ENCODE assay signal across 18 mouse cellular contexts in the genomic region with DNA sequence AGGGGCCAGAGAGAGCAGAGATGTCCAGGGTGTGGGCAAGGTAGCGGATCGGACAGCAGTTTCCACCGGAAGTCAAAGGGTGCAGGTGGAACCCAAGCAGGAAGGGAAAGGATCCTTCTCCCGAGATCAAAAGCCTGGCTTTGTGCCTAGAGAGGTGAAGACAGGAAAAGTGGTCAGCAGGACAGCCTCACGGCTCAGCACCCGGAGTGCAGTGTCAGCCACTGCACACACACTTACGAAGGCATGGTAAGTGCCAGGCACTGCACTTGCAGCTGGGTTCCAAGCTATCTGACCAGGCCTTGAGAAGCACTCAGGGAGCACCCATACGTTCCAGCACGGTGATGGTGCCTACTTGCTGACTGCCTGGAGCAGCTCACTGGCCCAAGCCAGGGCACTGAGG. TPM values are rescaled to one million over a fixed set of nuclear protein-coding genes. Genes with fewer than 3 reads are reported as not detected.
"Had no signal": no experiment of that assay in that cellular context is flagged by ENCODE, and none has a peak within 500 bp of the region (broad histone marks: within the 10 kb centered on the region; RNA-seq: fewer than 3 reads in every experiment).

No protein-coding gene starts in this region.

- H3K27ac ChIP-seq: kidney, embryonic 15.5 days; layer of hippocampus, adult 2 months; limb, embryonic 12.5 days; liver, embryonic 14.5 days; midbrain, embryonic 10.5 days; neural tube, embryonic 15.5 days had no signal

- H3K4me2 ChIP-seq: kidney, embryonic 15.5 days; limb, embryonic 12.5 days; neural tube, embryonic 15.5 days had no signal

- H3K4me1 ChIP-seq: limb, embryonic 12.5 days; midbrain, embryonic 10.5 days; neural tube, embryonic 15.5 days had no signal

- DNase-seq: kidney, postnatal 4 days; lung, adult 18-20 months; lung, postnatal 36 days; midbrain, embryonic 14.5 days; right cerebral cortex, adult 18-20 months; right cerebral cortex, postnatal 25 days; thymus, postnatal 36 days had no signal

- H3K9ac ChIP-seq: kidney, embryonic 15.5 days; limb, embryonic 12.5 days; liver, embryonic 14.5 days; neural tube, embryonic 15.5 days had no signal

- H3K27me3 ChIP-seq: kidney, embryonic 15.5 days; limb, embryonic 12.5 days; neural tube, embryonic 15.5 days had no signal

- H3K4me3 ChIP-seq: kidney, embryonic 15.5 days; layer of hippocampus, adult 2 months; limb, embryonic 12.5 days; midbrain, embryonic 10.5 days; myocyte; neural tube, embryonic 15.5 days had no signal

- H3K9me3 ChIP-seq: kidney, embryonic 15.5 days; limb, embryonic 12.5 days; midbrain, embryonic 10.5 days; neural tube, embryonic 15.5 days had no signal

RNA-seq across cellular contexts. Expression of a gene that starts 23.9 kb away (rescaled TPM):
- total RNA-seq: layer of hippocampus, adult 2 months; layer of hippocampus, postnatal 10 days; megakaryocyte, adult 5-6 weeks had no signal
- polyA plus RNA-seq: midbrain, embryonic 14.5 days; myocyte; neural tube, embryonic 11.5 days; thymus, postnatal 0 days had no signal
